ENCODE assay signal across 7 mouse cellular contexts in the genomic region with DNA sequence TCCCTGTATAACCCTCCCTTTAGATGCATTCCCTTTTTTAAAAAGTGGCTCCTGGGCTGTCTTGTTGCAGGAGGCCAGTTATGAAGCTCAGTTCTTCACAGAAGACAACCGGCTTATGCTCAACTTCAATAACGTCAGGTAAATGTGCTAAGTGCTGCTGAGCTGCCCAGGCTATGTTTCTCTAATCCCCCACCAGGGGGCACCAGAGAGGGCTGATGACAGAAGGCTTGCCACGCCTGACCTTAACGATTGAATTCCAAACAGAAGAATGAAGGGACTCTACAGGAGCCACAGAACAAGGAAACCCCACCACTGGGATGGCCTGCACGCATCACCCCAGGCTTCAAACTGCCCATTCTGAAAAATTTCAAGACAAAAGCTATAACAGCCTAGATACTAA. TPM values are rescaled to one million over a fixed set of nuclear protein-coding genes. Genes with fewer than 3 reads are reported as not detected.
DNase-seq lines count a peak whose midpoint lies in the region; ATAC-seq and TF ChIP-seq lines count a peak whose summit lies in the region.

No protein-coding gene starts in this region.

- H3ac ChIP-seq in C2C12 (ENCODE audit: control insufficient read depth, insufficient read length, low read depth), result no peak overlapping the region

- no peaks in the 10 kb centered on the region for H3K36me3 ChIP-seq in C2C12 (ENCODE audit: control insufficient read depth, insufficient read depth)
- H3K36me3 ChIP-seq in G1E (replicated peaks), result no peaks in the 10 kb centered on the region

- no peaks in the 10 kb centered on the region for H3K79me3 ChIP-seq in C2C12 (ENCODE audit: low read depth)

- peak; percentile 40 for ATAC-seq in G1E (ENCODE audit: extremely low read depth, insufficient number of reproducible peaks, low FRiP score, poor library complexity, severe bottlenecking)

- no peaks in the 10 kb centered on the region for H3K4me1 ChIP-seq in G1E (ENCODE audit: insufficient read depth, low read depth, low read length)

- no peaks in the 10 kb centered on the region for H3K9me3 ChIP-seq in G1E (replicated peaks)

- TF ChIP-seq CTCF in C2C12 (IDR thresholded peaks at IDR 0.05; ENCODE audit: control insufficient read depth, insufficient read depth, insufficient read length) (peak; percentile 13), G1E (IDR thresholded peaks at IDR 0.05; ENCODE audit: low read depth, low read length) (peak; percentile 55)

- H3K79me2 ChIP-seq in C2C12 (ENCODE audit: control insufficient read depth, insufficient read depth), result no peaks in the 10 kb centered on the region

- H3K27me3 ChIP-seq in C2C12 (ENCODE audit: control insufficient read depth, insufficient read depth, insufficient read length) (peaks cover 6% of the 10 kb centered on the region), G1E (ENCODE audit: insufficient read depth, low read length) (peaks cover 7% of the 10 kb centered on the region; the same call in 1 of the 2 replicates)

- H3K4me3 ChIP-seq in C2C12 (ENCODE audit: insufficient read depth, poor library complexity, severe bottlenecking) (no peak overlapping the region), G1E (ENCODE audit: low read depth, low read length) (no peak overlapping the region)

- DNase-seq in G1E (ENCODE audit: low spot score), result peak; percentile 49
- peak; percentile 62 for DNase-seq in cerebellum, adult 11 months
- DNase-seq in forelimb bud, embryonic 11.5 days (ENCODE audit: low read depth, low spot score), result peak; percentile 74
- peak; percentile 70 to 82 for DNase-seq in kidney, postnatal 25 days
- DNase-seq in lung, postnatal 14 days, result peak; percentile 88
- peak; percentile 41 to 81 for DNase-seq in spleen, postnatal 10 days (ENCODE audit: low spot score in 2 of 2)

TF ChIP-seq in C2C12, 6 proteins besides CTCF, POLR2A, EP300 and RAD21:
- TF ChIP-seq CEBPB (IDR thresholded peaks at IDR 0.05; ENCODE audit: low read depth) (no peak), FOSL1 (IDR thresholded peaks at IDR 0.05; ENCODE audit: insufficient read depth, low read length, poor library complexity, severe bottlenecking) (no peak), USF1 (IDR thresholded peaks at IDR 0.05; ENCODE audit: low read depth) (no peak), MAX (IDR thresholded peaks at IDR 0.05) (no peak), MYOG (IDR thresholded peaks at IDR 0.05; ENCODE audit: control insufficient read depth, extremely low read depth, insufficient read length) (no peak), MYOD1 (IDR thresholded peaks at IDR 0.05; ENCODE audit: control insufficient read depth, insufficient read length, low read depth) (no peak)

RNA-seq across cellular contexts. Expression of gene Bpifb5, which starts 8.4 kb away (rescaled TPM):
- not detected for polyA plus RNA-seq in C2C12 (2012; fragmentation: generic; extraction: Trizol)
- not detected in 2 replicates for total RNA-seq in G1E (2014; fragmentation: Nextera tagmentation)
- 0.11 TPM in 1 of 2 replicates, not detected in the other for total RNA-seq in G1E (2017)
- polyA plus RNA-seq in G1E (2012), result not detected in 2 replicates

RNA-seq across cellular contexts. Expression of gene Bpifb1, which starts 24.6 kb away (rescaled TPM):
- polyA plus RNA-seq in C2C12 (2012; fragmentation: generic; extraction: Trizol) (not detected), G1E (2012) (not detected in 2 replicates)
- total RNA-seq in G1E (2014; fragmentation: Nextera tagmentation) (not detected in 2 replicates), G1E (2017) (0.05 TPM in 1 of 2 replicates, not detected in the other)

RNA-seq across cellular contexts. Expression of gene Bpifb9a, which starts 42.5 kb away (rescaled TPM):
- not detected for polyA plus RNA-seq in C2C12 (2012; fragmentation: generic; extraction: Trizol)
- not detected in 2 replicates for total RNA-seq in G1E (2014; fragmentation: Nextera tagmentation)
- total RNA-seq in G1E (2017), result 0.22 TPM in 1 of 2 replicates, not detected in the other
- polyA plus RNA-seq in G1E (2012), result not detected in 2 replicates

RNA-seq across cellular contexts. Expression of gene Bpifa5, which starts 52.8 kb away (rescaled TPM):
- not detected for polyA plus RNA-seq in C2C12 (2012; fragmentation: generic; extraction: Trizol)
- total RNA-seq in G1E (2014; fragmentation: Nextera tagmentation), result not detected in 2 replicates
- total RNA-seq in G1E (2017), result not detected in 2 replicates
- polyA plus RNA-seq in G1E (2012), result not detected in 2 replicates
